Mouse (Mus musculus) induced T-regulatory cell, adult 2 months (primary cell): Measurements from ENCODE around the gene Sorl1.
A peak's percentile ranks its signal among the peaks of the same experiment; 100 is the strongest.

Source experiments
- DNase-seq: peaks from one replicate; pipeline ENCODE4 v3.0.0-alpha.2; 2012; ENCODE audit warnings: low read depth

Sorl1 gene

DNA sequence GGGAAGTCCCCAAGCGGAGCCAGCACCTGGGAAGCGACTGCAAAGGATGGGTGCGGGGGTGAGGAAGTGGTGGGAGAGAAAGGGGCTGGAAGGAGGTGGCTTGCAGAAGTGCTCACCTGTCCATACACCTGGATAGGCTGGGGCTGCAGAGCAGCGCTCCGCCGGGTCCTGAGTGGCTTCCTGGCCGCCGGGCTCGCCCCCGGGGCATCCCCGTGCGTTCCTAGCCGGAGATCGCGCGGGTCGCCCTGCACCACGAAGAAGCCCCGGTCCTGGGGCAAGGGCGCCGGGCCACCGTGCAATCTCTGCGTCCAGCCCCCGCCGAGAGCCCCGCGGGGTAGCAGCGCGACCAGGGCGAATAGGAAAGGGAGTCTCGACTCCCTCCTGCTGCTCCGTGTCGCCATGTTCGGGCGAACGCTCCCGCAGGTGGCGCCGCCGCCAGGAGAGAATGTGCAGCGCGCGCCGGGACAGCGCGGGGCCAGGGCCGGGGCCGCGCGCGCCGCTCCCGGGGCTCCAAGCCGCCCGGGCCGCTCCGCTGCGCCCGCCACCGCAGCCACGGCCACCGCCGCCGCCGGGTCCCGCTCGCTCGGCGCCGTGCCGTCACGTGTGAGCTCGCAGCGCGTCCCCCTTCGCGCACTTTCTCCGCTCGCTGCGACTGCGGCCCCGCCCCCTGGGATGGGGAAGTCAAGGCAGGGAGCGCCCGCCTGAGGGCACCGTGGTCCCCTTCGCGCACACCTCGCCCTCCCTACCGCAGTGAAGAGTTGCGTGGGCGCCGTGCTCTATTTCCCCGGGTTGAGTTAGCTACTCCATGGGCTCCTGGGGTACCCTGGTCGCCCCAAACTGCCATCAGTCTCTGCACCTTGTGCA is at the start of gene Sorl1:
TSS of gene Sorl1 (minus strand) at position 585 of the 864 bp plus-strand sequence.
- peak; percentile 68 for DNase-seq

DNA sequence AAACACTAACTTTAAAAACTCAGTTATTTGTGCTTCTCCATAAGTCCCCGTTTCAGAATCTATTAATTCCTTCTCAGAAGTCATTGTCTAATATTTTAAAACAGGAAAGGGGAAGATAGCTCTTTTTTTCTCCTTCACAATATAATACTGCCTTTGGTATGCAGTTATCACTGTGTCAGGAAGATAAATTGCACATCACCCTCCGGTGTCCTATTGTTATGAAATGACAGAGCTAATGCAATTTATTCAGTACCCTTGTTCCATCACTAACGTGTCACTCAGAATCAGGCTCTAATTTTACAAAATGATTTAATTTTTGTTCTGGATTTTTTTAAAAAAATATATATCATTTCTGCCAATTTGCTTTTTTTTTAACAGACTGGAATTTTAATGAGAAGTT is 49.7 kb upstream of the Sorl1 start:
- no peak for DNase-seq

GRCm38 (mm10) chr9:42169491-42169890 is 45.4 kb upstream of the Sorl1 start:
- DNase-seq = no peak

- no peak for DNase-seq
Measured at GRCm38 (mm10) chr9:42169025-42169424, 44.9 kb upstream of the Sorl1 start.

- DNase-seq = no peak
Measured at GRCm38 (mm10) chr9:42164930-42165329, 40.8 kb upstream of the Sorl1 start.

GRCm38 (mm10) chr9:42163011-42163410 is 38.9 kb upstream of the Sorl1 start:
- DNase-seq = no peak

DNA sequence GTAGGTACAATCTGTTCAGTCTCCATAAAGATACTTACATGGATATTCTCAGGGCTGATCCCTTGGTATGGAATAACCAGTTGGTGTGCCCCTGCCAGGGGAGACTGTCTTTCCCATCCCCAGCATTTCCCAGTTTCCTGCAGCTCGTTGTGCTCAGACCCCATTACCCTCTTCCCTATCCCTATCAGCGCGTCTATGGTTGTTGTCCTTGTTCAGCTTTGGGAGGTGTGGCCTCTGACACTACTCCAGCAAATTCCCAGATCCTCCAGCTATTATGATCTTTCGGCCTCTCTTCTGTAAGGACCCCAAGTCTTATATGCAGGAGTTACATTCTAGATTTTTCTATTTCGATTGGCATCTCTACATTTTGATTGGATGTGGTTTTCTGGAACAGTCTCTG is 35.3 kb upstream of the Sorl1 start:
- DNase-seq = no peak

DNA sequence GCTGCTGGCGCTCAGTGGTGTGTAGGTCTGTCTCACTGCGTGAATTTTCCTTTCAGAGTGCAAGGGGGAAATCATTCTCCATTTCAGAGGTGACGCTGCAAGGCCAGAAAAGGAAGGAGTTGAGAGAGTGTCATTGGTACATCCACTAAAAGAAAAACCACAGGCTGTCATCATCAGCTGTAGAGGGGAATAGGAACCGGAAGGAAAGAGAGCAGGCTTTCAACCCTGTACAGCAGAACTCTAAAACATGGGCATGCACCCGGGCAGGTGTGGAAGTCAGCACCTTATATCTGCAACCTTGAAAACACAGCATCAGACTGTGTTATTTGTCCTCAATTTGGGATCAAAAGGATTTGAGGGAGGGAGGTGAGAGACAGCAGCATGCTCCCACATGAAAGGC is 34.6 kb upstream of the Sorl1 start:
- DNase-seq = peak; percentile 32

DNA sequence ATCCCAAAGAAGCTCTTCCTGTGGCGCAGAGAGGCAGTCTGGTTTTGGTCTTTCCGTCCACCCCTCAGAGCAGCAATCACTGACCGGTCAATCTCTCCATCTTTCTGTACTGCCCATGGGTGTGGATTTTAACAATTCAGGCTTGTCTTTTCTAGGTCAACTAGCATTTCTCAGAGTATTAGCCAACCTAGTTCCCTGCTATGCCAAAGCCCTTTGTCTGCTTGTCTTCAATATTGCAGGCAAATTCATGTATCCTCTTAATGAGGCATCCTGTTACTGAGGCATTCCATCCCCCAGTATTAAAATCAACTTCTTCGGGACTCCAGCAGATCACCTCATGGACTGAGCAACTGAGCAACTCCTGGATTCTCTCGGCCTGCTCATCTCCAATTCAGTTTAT is 33.9 kb upstream of the Sorl1 start:
- no peak for DNase-seq

DNA sequence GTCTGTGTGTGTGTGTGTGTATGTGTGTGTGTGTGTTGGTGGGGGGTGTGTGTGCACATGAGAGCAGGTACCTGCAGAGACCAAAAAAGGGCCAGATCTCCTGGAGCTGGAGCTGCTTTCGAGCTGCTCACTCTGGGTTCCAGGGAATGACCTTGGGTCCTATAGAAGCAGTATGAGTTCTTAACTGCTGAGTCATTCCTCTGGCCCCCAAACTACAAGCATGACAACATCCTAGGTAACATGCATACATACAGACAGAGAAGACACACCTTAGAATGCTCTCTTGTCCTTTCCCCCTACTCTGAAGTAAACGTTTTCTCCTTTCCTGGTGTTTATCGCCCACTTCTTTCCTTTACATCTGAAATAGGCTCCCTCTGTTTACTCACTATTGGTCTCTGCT is 32.5 kb upstream of the Sorl1 start:
- DNase-seq = no peak

DNA sequence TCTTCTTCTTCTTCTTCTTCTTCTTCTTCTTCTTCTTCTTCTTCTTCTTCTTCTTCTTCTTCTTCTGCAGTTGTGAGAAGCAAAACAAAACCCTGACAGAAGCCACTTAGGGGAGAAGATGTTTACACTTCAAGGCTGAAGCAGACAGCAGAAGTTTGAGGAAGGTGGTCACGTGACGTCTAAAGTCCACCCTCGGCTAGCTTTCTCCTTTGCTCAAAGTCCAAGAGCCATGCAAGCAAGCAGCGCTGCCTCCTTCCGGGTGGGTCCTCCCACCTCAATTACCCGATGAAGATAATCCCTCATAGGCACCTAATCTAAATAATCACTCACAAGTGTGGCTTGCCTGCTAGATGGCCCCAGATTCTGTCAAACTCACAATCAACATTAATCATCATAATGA is 30.6 kb upstream of the Sorl1 start:
- no peak for DNase-seq

- DNase-seq = no peak
Measured at GRCm38 (mm10) chr9:42148816-42149215, 24.7 kb upstream of the Sorl1 start.

DNA sequence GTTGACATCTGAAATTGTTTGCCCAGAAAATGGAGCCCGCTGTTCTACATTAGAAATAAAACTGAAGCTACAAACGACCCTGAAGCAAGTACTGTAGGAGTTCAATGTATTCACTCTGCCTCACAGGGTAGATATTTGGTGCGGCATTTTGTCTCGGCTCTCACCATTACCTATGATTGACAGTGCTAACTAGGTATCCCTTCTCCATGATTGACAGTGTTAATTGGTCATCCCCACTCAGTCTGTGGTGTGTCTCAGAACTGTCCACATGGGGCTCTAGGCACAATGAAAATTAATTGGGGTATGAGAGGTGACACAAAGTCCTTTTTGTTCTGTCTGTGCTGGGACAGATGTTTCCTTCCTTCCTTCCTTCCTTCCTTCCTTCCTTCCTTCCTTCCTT is 23.9 kb upstream of the Sorl1 start:
- DNase-seq = no peak

GRCm38 (mm10) chr9:42146463-42146862 is 22.4 kb upstream of the Sorl1 start:
- no peak for DNase-seq

DNA sequence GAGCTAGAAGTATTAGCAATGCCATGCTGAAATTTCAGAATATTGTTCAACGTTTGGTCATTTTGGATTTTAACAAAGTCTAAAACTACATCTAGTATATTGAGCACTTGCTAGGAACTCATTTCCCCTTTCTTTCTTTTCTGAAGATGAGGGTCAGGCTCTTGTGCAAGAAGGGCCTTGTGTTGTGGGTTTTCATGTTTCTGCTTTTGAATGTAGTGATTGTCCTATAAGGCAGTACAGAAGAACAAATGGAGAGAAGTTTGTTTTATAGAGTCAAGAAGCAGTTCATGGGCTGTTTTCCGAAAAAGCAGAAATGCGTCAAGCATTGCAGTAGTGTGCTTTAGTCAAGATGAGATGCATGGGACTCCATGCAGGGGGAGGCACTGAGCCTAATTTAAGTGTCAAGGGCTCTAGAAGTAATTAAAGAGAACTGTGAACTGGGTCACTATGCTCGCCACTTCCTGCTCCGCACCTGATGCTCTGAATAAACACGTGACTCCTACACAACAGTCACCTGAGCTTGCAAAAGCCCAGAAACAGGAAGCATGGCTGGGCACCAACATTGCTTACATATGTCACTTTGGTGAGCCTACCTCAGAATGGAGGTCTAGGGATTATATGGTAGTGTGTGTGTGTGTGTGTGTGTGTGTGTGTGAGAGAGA is 17.6 kb upstream of the Sorl1 start:
- DNase-seq = peak; percentile 36

GRCm38 (mm10) chr9:42138248-42138858 is 14.3 kb upstream of the Sorl1 start:
- DNase-seq = no peak

DNA sequence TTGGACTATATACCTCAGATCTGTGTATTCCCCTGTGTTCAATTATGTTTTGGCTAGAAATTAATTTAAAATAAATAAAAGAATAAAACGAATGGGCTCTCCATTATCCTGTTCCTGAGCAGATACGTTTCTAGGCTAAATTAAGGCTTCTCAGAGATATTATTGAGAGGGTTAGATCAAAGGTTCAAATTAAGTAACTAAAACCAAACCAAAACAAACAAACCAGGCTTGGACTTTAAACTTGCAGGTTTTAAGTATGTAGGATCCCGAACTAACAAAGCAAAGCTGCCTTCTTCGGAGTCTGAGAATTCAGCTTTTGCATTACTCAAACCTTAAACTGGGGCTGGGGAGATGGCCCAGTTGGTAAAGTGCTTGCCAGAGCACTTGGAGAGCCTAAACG is 13.5 kb upstream of the Sorl1 start:
- no peak for DNase-seq

GRCm38 (mm10) chr9:42130793-42131760 is 7.0 kb upstream of the Sorl1 start:
- no peak for DNase-seq

DNA sequence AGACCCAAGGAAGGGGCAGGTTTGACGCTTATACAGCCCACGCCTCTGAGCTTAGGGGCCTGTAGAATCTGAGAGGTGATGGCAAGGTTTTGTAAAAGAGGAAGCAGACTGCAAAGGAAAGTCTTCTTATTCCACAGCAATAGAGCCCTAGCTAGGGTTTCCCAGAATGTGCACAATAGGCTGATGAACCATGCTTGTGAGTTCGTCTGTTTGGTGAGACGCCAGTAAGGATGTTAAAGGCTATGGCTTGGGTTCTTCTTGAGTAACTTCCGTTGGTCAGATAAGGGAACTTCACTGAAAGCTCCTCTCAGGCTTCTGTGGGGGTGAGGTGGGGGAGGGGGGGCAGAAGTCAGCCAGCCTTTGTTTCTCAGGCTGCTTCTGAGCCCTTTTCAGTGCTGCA is 3.9 kb upstream of the Sorl1 start:
- no peak for DNase-seq

- no peak for DNase-seq
Measured at GRCm38 (mm10) chr9:42125262-42125982, 1.3 kb upstream of the Sorl1 start.

DNA sequence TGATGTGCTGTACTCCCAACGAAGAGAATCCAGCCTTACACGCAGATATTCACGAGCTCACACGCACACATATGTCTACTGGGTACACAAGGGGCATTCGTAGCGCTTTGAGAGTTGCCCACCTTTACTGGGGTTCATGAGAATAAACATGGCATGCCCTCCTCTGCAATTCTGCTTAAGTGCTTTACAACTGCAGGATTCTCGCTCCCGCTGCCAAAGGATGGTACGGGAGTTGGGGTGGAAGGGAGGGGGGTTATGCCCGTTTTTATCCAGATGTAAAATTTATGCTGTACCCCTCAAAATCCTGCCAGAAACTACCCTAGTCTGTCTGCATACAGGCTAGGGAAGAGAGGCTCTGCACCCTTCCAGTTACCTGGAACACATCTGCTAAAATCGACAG is 893 bp downstream of the Sorl1 start:
- no peak for DNase-seq
